Mouse (Mus musculus): Measurements from ENCODE around the gene Nenf. TPM values are rescaled to one million over a fixed set of nuclear protein-coding genes. Genes with fewer than 3 reads are reported as not detected.

Nenf gene
- 150 and 156 TPM in 2 replicates for polyA plus RNA-seq (2012; rRNA removed)

DNA sequence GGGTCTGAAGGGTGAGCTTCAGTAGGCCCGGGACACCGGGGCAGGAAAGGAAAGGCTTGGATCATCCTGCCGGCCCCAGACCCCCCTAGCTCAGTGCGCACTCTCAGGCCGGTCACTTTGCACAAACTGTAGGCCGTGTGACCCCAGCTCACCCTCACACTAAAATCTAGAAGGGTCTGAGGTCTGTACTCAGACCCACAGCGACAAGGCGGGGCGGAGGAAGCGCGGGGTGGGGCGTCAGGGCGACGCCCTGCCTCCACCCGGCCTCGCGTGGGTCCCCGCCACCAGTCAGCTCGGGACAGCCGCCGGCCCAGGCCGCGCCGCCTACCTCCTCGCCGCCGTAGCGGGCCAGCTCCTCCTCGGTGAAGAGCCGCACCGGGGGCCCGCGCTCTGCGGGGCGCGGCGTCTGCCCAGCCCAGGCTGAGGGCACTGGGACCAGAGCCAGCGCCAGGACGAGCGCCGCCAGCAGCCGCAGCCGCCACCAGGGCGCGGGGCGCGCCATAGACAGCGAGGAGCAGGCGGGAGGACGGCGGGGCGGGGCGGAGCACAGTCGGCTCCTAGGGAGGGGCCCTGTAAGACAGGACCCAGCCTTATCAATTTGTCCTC, at the start of gene Nenf:
Nenf (minus strand) TSS at position 604 of the 606 bp plus-strand sequence.
- 1% methylated on average over 54 of the region's 54 CpGs for WGBS
- peak within 1 kb of the TSS; percentile 94 for H3K27ac ChIP-seq (ENCODE audit: insufficient read depth, low read length)

DNA sequence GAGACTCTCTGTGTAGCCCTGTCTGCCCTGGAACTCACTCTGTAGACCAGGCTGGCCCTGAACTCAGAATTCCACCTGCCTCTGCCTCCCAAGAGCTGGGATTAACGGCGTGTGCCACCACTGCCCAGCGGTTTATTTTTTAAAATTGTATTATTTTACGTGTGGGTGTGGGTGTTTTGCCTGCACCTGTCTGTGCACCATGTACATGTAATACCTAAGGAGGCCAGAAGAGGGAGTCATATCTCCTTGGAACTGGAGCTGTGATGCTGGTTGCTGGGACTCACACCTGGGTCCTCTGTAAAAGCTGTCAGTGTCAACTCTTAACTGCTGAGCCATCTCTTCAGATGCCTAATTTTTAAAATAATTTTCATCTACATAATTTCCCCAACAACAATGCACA, 46.5 kb upstream of the Nenf start:
- H3K4me1 ChIP-seq (ENCODE audit: control insufficient read depth, insufficient read depth, low read length), result no peaks in the 10 kb centered on the region
- H3K27ac ChIP-seq (ENCODE audit: insufficient read depth, low read length), result no peak overlapping the region
- DNase-seq, result peak in 1 of 2 experiments; percentile 16
- 69% methylated on average over 4 of the region's 4 CpGs for WGBS
- no peaks in the 10 kb centered on the region for H3K27me3 ChIP-seq (ENCODE audit: control insufficient read depth, insufficient read depth, low read length)
- H3K4me3 ChIP-seq (replicated peaks; ENCODE audit: insufficient read depth, low read depth, low read length), result no peak overlapping the region
- peak; percentile 39; the same call in 1 of the 2 replicates for TF ChIP-seq CTCF (IDR thresholded peaks at IDR 0.05; ENCODE audit: borderline replicate concordance, insufficient read depth, low read depth, low read length)
- no peak for TF ChIP-seq POLR2A (IDR thresholded peaks at IDR 0.05; ENCODE audit: borderline replicate concordance, insufficient read depth, low read length)

More for the DNA sequence above, at the start of gene Nenf:
- peak; percentile 83 to 87 for DNase-seq
- Histone ChIP-seq H3K4me1 (ENCODE audit: control insufficient read depth, insufficient read depth, low read length) (peaks cover 7% of the 10 kb centered on the region; the same call in 1 of the 2 replicates), H3K27me3 (ENCODE audit: control insufficient read depth, insufficient read depth, low read length) (no peaks in the 10 kb centered on the region), H3K4me3 (replicated peaks; ENCODE audit: insufficient read depth, low read depth, low read length) (peak within 1 kb of the TSS; percentile 70)
- TF ChIP-seq POLR2A (IDR thresholded peaks at IDR 0.05; ENCODE audit: borderline replicate concordance, insufficient read depth, low read length), result peak; percentile 42; the same call in 1 of the 2 replicates
- TF ChIP-seq CTCF (IDR thresholded peaks at IDR 0.05; ENCODE audit: borderline replicate concordance, insufficient read depth, low read depth, low read length), result no peak

DNA sequence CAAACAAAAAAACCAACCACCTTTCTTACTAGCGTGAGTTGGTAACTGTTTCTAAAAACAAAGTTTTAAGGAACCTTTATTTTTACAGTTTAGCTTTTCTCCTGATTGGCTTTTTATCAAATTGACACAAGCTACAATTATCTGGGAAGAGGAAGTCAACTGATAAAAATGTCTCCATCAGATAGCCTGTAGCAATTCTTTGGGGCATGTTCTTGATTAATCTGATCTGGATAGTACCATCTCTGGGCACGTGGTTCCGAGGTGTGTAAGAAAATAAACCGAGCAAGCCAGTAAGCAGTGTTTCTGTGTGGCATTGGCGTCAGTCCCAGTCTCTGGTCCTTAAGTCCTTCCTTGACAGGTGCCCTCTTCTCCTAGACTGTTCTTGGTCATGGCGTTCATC, 44.4 kb upstream of the Nenf start:
- TF ChIP-seq POLR2A (IDR thresholded peaks at IDR 0.05; ENCODE audit: borderline replicate concordance, insufficient read depth, low read length), result no peak
- TF ChIP-seq CTCF (IDR thresholded peaks at IDR 0.05; ENCODE audit: borderline replicate concordance, insufficient read depth, low read depth, low read length), result no peak
- Histone ChIP-seq H3K27ac (ENCODE audit: insufficient read depth, low read length) (no peak overlapping the region), H3K27me3 (ENCODE audit: control insufficient read depth, insufficient read depth, low read length) (no peaks in the 10 kb centered on the region), H3K4me3 (replicated peaks; ENCODE audit: insufficient read depth, low read depth, low read length) (no peak overlapping the region), H3K4me1 (ENCODE audit: control insufficient read depth, insufficient read depth, low read length) (no peaks in the 10 kb centered on the region)
- 81% methylated on average over 6 of the region's 6 CpGs for WGBS
- no peak for DNase-seq

DNA sequence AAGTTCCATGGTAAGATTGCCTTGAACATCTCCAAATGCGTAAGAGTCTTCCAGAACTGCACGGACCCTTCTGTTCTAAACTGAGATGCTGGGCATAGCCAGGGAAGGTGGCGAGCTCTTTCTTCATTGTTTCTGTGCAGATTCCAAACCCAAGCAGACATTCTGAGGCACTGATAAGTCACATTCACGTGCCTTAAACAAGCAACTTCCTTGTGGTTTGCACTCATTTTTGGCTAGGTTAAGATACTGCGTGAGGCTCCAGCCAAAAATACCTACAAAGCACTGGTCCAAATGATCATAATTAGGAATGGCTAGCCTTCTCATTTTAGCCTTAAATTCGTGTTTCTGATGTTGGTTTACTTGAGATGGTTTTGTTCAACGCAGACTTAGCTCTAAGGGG, 41.5 kb upstream of the Nenf start:
- WGBS, result 80% methylated on average over 7 of the region's 7 CpGs
- no peak overlapping the region for H3K4me3 ChIP-seq (replicated peaks; ENCODE audit: insufficient read depth, low read depth, low read length)
- no peaks in the 10 kb centered on the region for H3K27me3 ChIP-seq (ENCODE audit: control insufficient read depth, insufficient read depth, low read length)
- H3K4me1 ChIP-seq (ENCODE audit: control insufficient read depth, insufficient read depth, low read length), result no peaks in the 10 kb centered on the region
- no peak for DNase-seq
- no peak overlapping the region for H3K27ac ChIP-seq (ENCODE audit: insufficient read depth, low read length)
- TF ChIP-seq CTCF (IDR thresholded peaks at IDR 0.05; ENCODE audit: borderline replicate concordance, insufficient read depth, low read depth, low read length), result no peak
- no peak for TF ChIP-seq POLR2A (IDR thresholded peaks at IDR 0.05; ENCODE audit: borderline replicate concordance, insufficient read depth, low read length)

DNA sequence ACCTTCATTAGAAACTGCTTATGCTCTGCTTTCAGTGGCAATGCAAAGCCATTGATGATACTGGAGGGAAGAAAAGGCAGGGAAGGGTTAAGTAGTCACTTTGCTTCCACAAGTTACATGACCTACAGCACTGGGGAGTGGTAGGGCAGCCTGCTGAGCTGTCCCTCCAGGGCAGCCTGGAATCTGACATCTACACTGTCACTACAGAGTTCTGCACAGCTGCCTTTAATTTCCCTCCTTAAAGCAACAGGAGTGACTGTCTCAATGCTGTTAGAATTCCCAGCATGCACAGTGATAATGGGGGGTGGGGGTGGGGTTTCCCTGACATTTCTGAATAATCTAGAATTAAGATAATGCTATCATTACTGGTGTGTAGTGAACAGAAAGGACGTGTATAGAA, 38.9 kb upstream of the Nenf start:
- WGBS, result 87% methylated on average over 1 of the region's 1 CpGs
- no peak overlapping the region for H3K27ac ChIP-seq (ENCODE audit: insufficient read depth, low read length)

DNA sequence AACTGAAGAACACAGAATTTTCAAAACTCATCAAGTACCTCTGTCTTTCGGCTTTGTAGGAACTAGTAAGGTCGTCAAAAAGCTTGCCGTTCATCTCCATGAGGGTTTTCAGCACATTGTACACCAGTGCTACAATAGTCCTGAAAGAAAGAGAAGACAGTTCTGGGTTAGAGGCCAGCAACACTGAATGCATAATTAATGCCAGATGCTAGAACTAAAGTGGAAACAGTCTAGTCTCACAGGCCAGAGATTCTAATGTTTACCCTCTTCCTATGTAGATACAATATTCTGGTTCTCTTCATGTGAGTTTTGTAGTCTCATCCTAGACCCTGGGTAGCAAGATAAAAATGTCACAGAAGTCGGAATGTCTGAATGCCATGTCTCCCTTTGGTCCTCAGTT, 35.8 kb upstream of the Nenf start:
- H3K4me1 ChIP-seq (ENCODE audit: control insufficient read depth, insufficient read depth, low read length), result no peaks in the 10 kb centered on the region
- H3K27ac ChIP-seq (ENCODE audit: insufficient read depth, low read length), result no peak overlapping the region
- no peak for DNase-seq
- TF ChIP-seq POLR2A (IDR thresholded peaks at IDR 0.05; ENCODE audit: borderline replicate concordance, insufficient read depth, low read length) (no peak), CTCF (IDR thresholded peaks at IDR 0.05; ENCODE audit: borderline replicate concordance, insufficient read depth, low read depth, low read length) (no peak)
- no peak overlapping the region for H3K4me3 ChIP-seq (replicated peaks; ENCODE audit: insufficient read depth, low read depth, low read length)
- no peaks in the 10 kb centered on the region for H3K27me3 ChIP-seq (ENCODE audit: control insufficient read depth, insufficient read depth, low read length)
- 87% methylated on average over 4 of the region's 4 CpGs for WGBS

More for the DNA sequence above, 38.9 kb upstream of the Nenf start:
- Histone ChIP-seq H3K27me3 (ENCODE audit: control insufficient read depth, insufficient read depth, low read length) (no peaks in the 10 kb centered on the region), H3K4me3 (replicated peaks; ENCODE audit: insufficient read depth, low read depth, low read length) (no peak overlapping the region), H3K4me1 (ENCODE audit: control insufficient read depth, insufficient read depth, low read length) (no peaks in the 10 kb centered on the region)
- no peak for DNase-seq
- no peak for TF ChIP-seq POLR2A (IDR thresholded peaks at IDR 0.05; ENCODE audit: borderline replicate concordance, insufficient read depth, low read length)
- no peak for TF ChIP-seq CTCF (IDR thresholded peaks at IDR 0.05; ENCODE audit: borderline replicate concordance, insufficient read depth, low read depth, low read length)

DNA sequence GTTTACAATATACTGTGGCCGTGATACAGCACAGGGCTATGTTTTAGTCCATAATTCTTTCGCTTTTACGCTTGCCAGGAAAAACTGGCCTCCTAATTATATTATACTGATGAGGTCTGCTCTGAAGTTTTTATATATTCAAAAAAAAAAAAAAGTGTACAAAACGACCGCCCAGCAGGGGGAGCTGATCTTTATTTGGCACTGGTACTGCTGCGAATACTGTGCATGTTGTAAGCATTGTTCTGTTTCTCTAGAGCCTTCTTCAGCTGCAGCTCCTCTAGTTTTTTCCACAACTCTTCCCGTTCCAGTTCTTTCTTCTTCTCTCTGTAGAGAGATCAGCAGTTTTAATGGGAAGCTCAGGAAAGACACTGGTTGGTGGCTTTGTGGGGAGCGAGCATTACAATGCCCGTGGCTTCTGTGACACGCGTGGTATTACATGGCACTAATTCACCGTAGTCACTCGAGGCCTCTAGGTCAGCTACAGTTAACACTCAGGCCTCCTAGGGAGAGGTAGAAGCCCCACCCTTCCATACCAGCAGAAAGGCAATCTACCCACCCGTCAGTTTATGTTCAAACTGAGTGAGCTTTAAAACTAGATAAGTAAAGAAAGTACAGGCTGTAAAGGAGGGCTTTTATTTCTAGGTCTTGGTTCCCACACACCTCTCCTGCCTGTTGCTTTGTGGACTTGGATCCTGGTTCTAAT, 34.9 kb upstream of the Nenf start:
- H3K4me1 ChIP-seq (ENCODE audit: control insufficient read depth, insufficient read depth, low read length), result no peaks in the 10 kb centered on the region
- no peak overlapping the region for H3K27ac ChIP-seq (ENCODE audit: insufficient read depth, low read length)
- no peak overlapping the region for H3K4me3 ChIP-seq (replicated peaks; ENCODE audit: insufficient read depth, low read depth, low read length)
- 53% methylated on average over 14 of the region's 14 CpGs for WGBS
- DNase-seq, result peak; percentile 30 to 41
- no peaks in the 10 kb centered on the region for H3K27me3 ChIP-seq (ENCODE audit: control insufficient read depth, insufficient read depth, low read length)
- TF ChIP-seq CTCF (IDR thresholded peaks at IDR 0.05; ENCODE audit: borderline replicate concordance, insufficient read depth, low read depth, low read length) (peak; percentile 34; the same call in 1 of the 2 replicates), POLR2A (IDR thresholded peaks at IDR 0.05; ENCODE audit: borderline replicate concordance, insufficient read depth, low read length) (no peak)

DNA sequence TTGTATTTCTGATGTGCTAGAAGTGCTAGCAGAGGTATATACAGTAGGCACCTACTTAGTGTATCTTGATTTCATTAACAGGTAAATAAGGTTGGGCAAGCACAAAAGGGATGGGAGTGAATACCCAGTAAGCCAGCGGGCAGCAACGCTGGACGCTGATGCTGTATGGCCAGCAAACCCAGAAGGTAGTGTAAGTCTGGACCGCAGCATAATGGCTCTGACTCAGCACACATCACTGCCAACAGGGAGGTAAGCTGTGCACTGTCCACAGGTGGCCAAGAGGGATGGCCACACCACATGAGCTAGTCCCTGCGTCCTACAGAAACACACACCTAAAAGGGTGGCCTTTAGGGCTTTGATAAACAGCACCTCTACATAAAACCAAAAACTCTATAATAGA, 32.4 kb upstream of the Nenf start:
- Histone ChIP-seq H3K4me1 (ENCODE audit: control insufficient read depth, insufficient read depth, low read length) (no peaks in the 10 kb centered on the region), H3K27me3 (ENCODE audit: control insufficient read depth, insufficient read depth, low read length) (no peaks in the 10 kb centered on the region), H3K27ac (ENCODE audit: insufficient read depth, low read length) (no peak overlapping the region), H3K4me3 (replicated peaks; ENCODE audit: insufficient read depth, low read depth, low read length) (no peak overlapping the region)
- 68% methylated on average over 5 of the region's 5 CpGs for WGBS
- no peak for DNase-seq
- TF ChIP-seq CTCF (IDR thresholded peaks at IDR 0.05; ENCODE audit: borderline replicate concordance, insufficient read depth, low read depth, low read length) (no peak), POLR2A (IDR thresholded peaks at IDR 0.05; ENCODE audit: borderline replicate concordance, insufficient read depth, low read length) (no peak)

All from cerebellum, adult 2 months (tissue).